Mouse (Mus musculus): ENCODE results near the gene Vav3.

DNA sequence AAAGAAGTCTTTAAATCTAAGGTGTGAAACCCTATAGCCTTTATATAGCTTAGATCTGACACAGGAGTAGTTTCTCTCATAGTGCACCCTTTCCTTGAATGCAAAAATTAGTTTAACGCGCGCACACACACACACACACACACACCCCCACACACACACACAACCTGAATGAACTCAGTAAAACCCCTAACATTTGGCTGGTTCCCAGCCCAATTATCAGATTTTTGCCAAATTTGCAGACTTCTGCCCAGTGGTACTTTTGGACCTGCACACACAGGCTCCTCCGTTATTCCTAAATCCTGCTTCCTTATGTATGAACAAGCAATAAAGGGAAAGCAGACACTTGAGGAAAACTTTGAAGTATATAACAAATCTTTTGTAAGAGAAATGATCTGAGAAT, 313.9 kb downstream of the Vav3 start:
- no peak for TF ChIP-seq POLR2A (IDR thresholded peaks at IDR 0.05; ENCODE audit: insufficient read depth, low read length)
- no peak for TF ChIP-seq CTCF (IDR thresholded peaks at IDR 0.05; ENCODE audit: low read depth, low read length)
